Mouse (Mus musculus) layer of hippocampus, adult 11-12 months (tissue): ENCODE results near the gene Il18r1.
A peak's percentile ranks its signal among the peaks of the same experiment; 100 is the strongest.

Experiments used
- DNase-seq: peaks from one replicate; pipeline ENCODE4 v3.0.0; 2022; ENCODE audit warnings: low spot score

Il18r1 gene

GRCm38 (mm10) chr1:40494594-40494993, 29.2 kb downstream of the Il18r1 start:
- no peak for DNase-seq

- no peak for DNase-seq
Observed at GRCm38 (mm10) chr1:40499708-40500107, 34.4 kb downstream of the Il18r1 start.

- DNase-seq, result no peak
Observed at GRCm38 (mm10) chr1:40501126-40501525, 35.8 kb downstream of the Il18r1 start.

GRCm38 (mm10) chr1:40501546-40502398, 36.4 kb downstream of the Il18r1 start:
- no peak for DNase-seq

GRCm38 (mm10) chr1:40504548-40504947, 39.2 kb downstream of the Il18r1 start:
- no peak for DNase-seq

GRCm38 (mm10) chr1:40514851-40515585, 49.7 kb downstream of the Il18r1 start, which contains the start of gene Il18rap:
TSS of gene Il18rap (plus strand) at chr1:40515362.
- no peak for DNase-seq

GRCm38 (mm10) chr1:40516364-40516763, 51.0 kb downstream of the Il18r1 start:
- DNase-seq, result no peak

GRCm38 (mm10) chr1:40522918-40523317, 57.6 kb downstream of the Il18r1 start:
- no peak for DNase-seq

- no peak for DNase-seq
Observed at GRCm38 (mm10) chr1:40523971-40524722, 58.8 kb downstream of the Il18r1 start.

- DNase-seq, result no peak
Observed at GRCm38 (mm10) chr1:40529287-40529686, 63.9 kb downstream of the Il18r1 start.

- DNase-seq, result no peak
Observed at GRCm38 (mm10) chr1:40537577-40537976, 72.2 kb downstream of the Il18r1 start.

- peak; percentile 79 for DNase-seq
Observed at GRCm38 (mm10) chr1:40544650-40545049, 79.3 kb downstream of the Il18r1 start.

GRCm38 (mm10) chr1:40546645-40547044, 81.3 kb downstream of the Il18r1 start:
- no peak for DNase-seq

GRCm38 (mm10) chr1:40547064-40547572, 81.8 kb downstream of the Il18r1 start:
- DNase-seq, result no peak

- DNase-seq, result no peak
Observed at GRCm38 (mm10) chr1:40547762-40548161, 82.4 kb downstream of the Il18r1 start.
